Mouse (Mus musculus) E14TG2a.4 (cell line): Measurements from ENCODE around the gene Uba2.
"Not testable (repeated sequence)": the region's sequence is repeated elsewhere in the genome, so short reads cannot be mapped to it uniquely, and the experiment has no call there.

ENCODE experiments used
- H3K27me3 ChIP-seq: 2 replicates; pipeline ENCODE4 v1.6.1; 2014; ENCODE audit warnings: low read length, control low read depth; ENCODE audit not compliant: insufficient read depth
- H3K36me3 ChIP-seq: 2 replicates; pipeline ENCODE4 v1.6.1; 2014; ENCODE audit warnings: low read length, control low read depth; ENCODE audit not compliant: insufficient read depth
- H3K4me1 ChIP-seq: replicated peaks from 2 replicates; pipeline ENCODE4 v1.6.1; 2014; ENCODE audit warnings: low read depth, low read length, control low read depth
- H3K4me3 ChIP-seq: replicated peaks from 2 replicates; pipeline ENCODE4 v1.5.1; 2014; ENCODE audit warnings: mild to moderate bottlenecking, low read length
- H3K9me3 ChIP-seq: 2 replicates; pipeline ENCODE4 v1.6.1; 2014; ENCODE audit warnings: low read length, control low read depth
- CTCF ChIP-seq: conservative IDR thresholded peaks from 2 replicates; pipeline ENCODE4 v1.5.1; 2014; ENCODE audit warnings: low read length
- NANOG ChIP-seq: IDR thresholded peaks from 2 replicates; pipeline ENCODE4 v1.6.1; 2014; ENCODE audit warnings: borderline replicate concordance, low read length, mixed read lengths
- POU5F1 ChIP-seq: IDR thresholded peaks from 2 replicates; pipeline ENCODE4 v1.6.1; 2014; ENCODE audit warnings: low read length, borderline replicate concordance

Gene Uba2

GRCm38 (mm10) chr7:34125346-34125745 lies 44.1 kb downstream of the Uba2 start:
- peaks cover 50% of the 10 kb centered on the region for H3K36me3 ChIP-seq
- peaks cover 23% of the 10 kb centered on the region for H3K9me3 ChIP-seq
- H3K27me3 ChIP-seq: no peaks in the 10 kb centered on the region
- TF ChIP-seq CTCF (no peak), NANOG (no peak), POU5F1 (no peak)
- H3K4me1 ChIP-seq: peaks cover 32% of the 10 kb centered on the region
- no peak overlapping the region for H3K4me3 ChIP-seq

- TF ChIP-seq CTCF (peak; percentile 21; the same call in 1 of the 2 replicates), POU5F1 (no peak)
- peaks cover 35% of the 10 kb centered on the region for H3K4me1 ChIP-seq
Measured at GRCm38 (mm10) chr7:34122987-34123720, 46.2 kb downstream of the Uba2 start.

GRCm38 (mm10) chr7:34120636-34121035 lies 48.8 kb downstream of the Uba2 start:
- not testable (repeated sequence) for H3K4me3 ChIP-seq, H3K27me3 ChIP-seq, H3K9me3 ChIP-seq
- Histone ChIP-seq H3K36me3 (peaks cover 76% of the 10 kb centered on the region), H3K4me1 (peaks cover 29% of the 10 kb centered on the region)

More at GRCm38 (mm10) chr7:34122987-34123720, 46.2 kb downstream of the Uba2 start:
- peaks cover 61% of the 10 kb centered on the region for H3K36me3 ChIP-seq
- no peak overlapping the region for H3K4me3 ChIP-seq
- H3K9me3 ChIP-seq: peaks cover 19% of the 10 kb centered on the region
- H3K27me3 ChIP-seq: no peaks in the 10 kb centered on the region

GRCm38 (mm10) chr7:34116601-34117000 lies 52.8 kb downstream of the Uba2 start:
- Histone ChIP-seq H3K4me3 (no peak overlapping the region), H3K36me3 (peaks cover 93% of the 10 kb centered on the region), H3K9me3 (peaks cover 6% of the 10 kb centered on the region), H3K27me3 (no peaks in the 10 kb centered on the region), H3K4me1 (peaks cover 11% of the 10 kb centered on the region)
- TF ChIP-seq NANOG (no peak), CTCF (no peak), POU5F1 (no peak)

GRCm38 (mm10) chr7:34109190-34109589 lies 60.2 kb downstream of the Uba2 start:
- Histone ChIP-seq H3K4me1 (peaks cover 12% of the 10 kb centered on the region), H3K9me3 (no peaks in the 10 kb centered on the region), H3K4me3 (no peak overlapping the region), H3K27me3 (no peaks in the 10 kb centered on the region), H3K36me3 (peaks cover 49% of the 10 kb centered on the region)
- TF ChIP-seq CTCF (no peak), POU5F1 (no peak), NANOG (no peak)

- Histone ChIP-seq H3K27me3 (no peaks in the 10 kb centered on the region), H3K36me3 (no peaks in the 10 kb centered on the region), H3K9me3 (peaks cover 48% of the 10 kb centered on the region), H3K4me3 (no peak overlapping the region), H3K4me1 (no peaks in the 10 kb centered on the region)
- TF ChIP-seq CTCF (no peak), NANOG (no peak), POU5F1 (no peak)
Measured at GRCm38 (mm10) chr7:34101276-34101675, 68.1 kb downstream of the Uba2 start.

GRCm38 (mm10) chr7:34100002-34100401 lies 69.4 kb downstream of the Uba2 start:
- Histone ChIP-seq H3K27me3 (no peaks in the 10 kb centered on the region), H3K36me3 (no peaks in the 10 kb centered on the region), H3K4me1 (no peaks in the 10 kb centered on the region), H3K4me3 (no peak overlapping the region), H3K9me3 (peaks cover 61% of the 10 kb centered on the region)
- no peak for TF ChIP-seq NANOG

GRCm38 (mm10) chr7:34094911-34095481 lies 74.4 kb downstream of the Uba2 start, which contains the start of gene Scgb1b30:
Gene Scgb1b30, plus strand, starts transcription at chr7:34095431.
- Histone ChIP-seq H3K4me1 (no peaks in the 10 kb centered on the region), H3K9me3 (peaks cover 60% of the 10 kb centered on the region), H3K36me3 (no peaks in the 10 kb centered on the region), H3K27me3 (no peaks in the 10 kb centered on the region), H3K4me3 (no peak within 1 kb of the TSS)
- TF ChIP-seq NANOG (no peak), CTCF (no peak), POU5F1 (no peak)
